Mouse (Mus musculus): ENCODE measurements around the gene Pphln1.
"Not testable (repeated sequence)": the region's sequence is repeated elsewhere in the genome, so short reads cannot be mapped to it uniquely, and the experiment has no call there.

Pphln1 gene

GRCm38 (mm10) chr15:93397826-93398698 lies at the start of gene Pphln1, which contains the start of gene Zcrb1:
Gene Pphln1 (plus strand): TSS chr15:93398350.
Gene Zcrb1 (minus strand): TSS chr15:93398334.
- peak; percentile 70 to 91 for DNase-seq

DNA sequence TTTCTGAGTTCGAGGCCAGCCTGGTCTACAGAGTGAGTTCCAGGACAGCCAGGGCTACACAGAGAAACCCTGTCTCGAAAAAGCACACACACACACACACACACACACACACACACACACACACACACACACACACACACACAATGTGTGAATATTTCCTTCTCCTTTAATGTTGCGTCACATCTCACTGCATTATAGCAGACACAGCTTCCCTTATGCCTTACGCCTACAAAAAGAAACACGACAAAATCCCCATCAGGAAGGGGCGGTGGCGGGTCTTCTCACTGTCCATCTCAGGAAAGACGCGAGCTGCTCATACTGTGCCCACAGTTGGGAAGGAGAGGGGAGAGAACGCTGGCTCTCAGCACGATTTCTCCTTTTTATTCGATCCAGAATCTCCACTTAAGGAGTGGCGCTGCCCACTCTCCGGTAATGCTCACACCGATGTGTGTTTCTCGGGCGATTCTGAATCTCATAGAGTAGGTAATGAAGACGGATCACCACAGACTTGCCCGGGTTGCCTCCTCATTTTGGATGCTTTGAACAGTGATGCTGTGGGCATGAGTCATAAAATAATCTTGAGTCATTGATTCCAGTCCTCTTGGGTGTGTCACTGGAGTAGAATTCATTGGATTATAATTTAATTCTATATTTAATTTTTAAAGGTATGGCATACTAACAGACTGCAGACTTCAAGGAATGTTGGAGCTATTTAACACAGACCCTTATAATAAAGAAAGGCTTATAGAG lies 39.6 kb upstream of the Pphln1 start:
- DNase-seq = no peak

DNA sequence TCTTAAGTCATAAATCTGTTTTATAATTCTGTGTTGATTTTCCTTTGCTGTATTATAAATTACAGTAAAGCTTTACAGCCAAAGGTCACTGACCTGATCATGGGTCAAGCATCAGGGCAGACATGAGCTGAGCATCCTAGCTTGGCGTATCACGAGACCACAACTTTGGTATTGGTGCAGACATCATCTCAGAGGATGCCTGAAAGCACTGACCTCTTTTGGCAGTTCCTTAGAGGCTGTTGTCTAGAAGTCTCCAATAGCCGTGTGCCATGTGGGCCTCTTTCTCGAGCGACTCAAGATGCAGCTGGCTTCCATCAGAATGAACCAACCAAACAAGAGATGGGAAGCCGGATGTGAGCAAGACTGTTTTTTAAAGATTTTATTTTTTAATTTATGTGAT lies 32.6 kb upstream of the Pphln1 start:
- no peak for DNase-seq

DNA sequence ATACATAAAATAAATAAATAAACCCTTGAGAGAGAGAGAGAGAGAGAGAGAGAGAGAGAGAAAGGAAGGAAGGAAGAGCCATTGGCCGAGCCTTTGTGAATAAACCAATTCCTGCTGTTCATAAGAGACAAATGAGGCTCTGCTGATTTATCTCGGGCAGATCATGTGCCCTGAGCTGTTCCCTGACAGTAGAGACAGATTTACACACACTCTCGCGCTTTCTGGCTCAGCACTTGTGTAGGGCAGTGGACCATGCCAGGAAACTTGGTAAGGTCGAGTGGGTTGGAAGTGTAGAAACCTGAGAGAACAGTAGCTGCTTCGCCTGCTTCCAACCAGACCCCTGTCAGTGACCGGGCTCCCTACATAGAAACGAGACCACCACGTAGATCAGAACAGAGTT lies 29.6 kb upstream of the Pphln1 start:
- peak; percentile 13 to 43 for DNase-seq

DNA sequence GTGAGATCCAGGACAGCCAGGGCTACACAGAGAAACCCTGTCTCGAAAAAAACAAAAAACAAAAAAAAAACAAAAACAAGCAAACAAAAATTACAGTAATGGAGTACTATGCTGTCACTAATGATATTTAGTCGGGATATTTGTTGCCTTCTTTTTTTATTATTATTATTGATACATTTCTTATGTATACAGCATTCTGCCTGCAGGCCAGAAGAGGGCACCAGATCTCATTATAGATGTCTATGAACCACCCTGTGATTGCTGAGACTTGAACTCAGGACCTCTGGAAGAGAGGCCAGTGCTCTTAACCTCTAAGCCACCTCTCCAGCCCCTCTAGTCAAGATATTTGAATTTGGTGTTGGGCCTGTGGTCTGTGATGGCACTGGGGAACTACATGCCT lies 26.3 kb upstream of the Pphln1 start:
- DNase-seq = no peak

DNA sequence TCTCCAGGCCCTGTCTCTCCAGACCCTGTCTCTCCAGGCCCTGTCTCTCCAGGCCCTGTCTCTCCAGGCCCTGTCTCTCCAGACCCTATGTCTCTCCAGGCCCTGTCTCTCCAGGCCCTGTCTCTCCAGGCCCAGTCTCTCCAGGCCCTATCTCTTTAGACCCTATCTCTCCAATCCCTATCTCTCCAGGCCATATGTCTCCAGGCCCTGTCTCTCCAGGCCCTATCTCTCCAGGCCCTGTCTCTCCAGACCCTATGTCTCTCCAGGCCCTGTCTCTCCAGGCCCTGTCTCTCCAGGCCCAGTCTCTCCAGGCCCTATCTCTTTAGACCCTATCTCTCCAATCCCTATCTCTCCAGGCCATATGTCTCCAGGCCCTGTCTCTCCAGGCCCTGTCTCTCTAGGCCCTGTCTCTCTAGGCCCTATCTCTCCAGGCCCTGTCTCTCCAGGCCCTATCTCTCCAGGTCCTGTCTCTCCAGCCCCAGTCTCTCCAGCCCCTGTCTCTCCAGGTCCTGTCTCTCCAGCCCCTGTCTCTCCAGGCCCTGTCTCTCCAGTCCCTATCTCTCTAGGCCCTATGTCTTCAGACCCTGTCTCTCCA lies 25.5 kb upstream of the Pphln1 start:
- not testable (repeated sequence) for DNase-seq

GRCm38 (mm10) chr15:93375696-93376095 lies 22.5 kb upstream of the Pphln1 start:
- DNase-seq = no peak

GRCm38 (mm10) chr15:93379177-93379576 lies 19.0 kb upstream of the Pphln1 start:
- no peak for DNase-seq

GRCm38 (mm10) chr15:93381337-93381736 lies 16.8 kb upstream of the Pphln1 start:
- no peak for DNase-seq

DNA sequence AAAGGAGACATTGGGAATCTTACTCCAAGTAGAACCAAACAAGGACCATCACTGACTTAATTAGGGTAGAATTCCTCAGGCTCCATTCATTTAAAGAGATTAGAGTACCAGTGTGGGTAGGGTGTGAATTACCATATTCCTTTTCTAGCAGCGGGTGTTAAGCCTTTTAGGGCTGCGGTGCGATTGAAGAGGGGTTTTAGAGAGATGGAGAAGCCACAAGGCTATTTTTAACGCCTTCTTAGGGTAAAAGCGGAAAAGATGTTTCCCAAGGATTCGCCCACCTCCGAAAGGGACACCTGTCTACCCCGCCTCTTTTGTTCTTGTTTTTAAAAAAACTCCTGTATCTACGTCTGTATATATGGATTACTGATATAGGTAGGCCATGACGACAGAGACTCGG lies 881 bp upstream of the Pphln1 start:
- no peak for DNase-seq

DNA sequence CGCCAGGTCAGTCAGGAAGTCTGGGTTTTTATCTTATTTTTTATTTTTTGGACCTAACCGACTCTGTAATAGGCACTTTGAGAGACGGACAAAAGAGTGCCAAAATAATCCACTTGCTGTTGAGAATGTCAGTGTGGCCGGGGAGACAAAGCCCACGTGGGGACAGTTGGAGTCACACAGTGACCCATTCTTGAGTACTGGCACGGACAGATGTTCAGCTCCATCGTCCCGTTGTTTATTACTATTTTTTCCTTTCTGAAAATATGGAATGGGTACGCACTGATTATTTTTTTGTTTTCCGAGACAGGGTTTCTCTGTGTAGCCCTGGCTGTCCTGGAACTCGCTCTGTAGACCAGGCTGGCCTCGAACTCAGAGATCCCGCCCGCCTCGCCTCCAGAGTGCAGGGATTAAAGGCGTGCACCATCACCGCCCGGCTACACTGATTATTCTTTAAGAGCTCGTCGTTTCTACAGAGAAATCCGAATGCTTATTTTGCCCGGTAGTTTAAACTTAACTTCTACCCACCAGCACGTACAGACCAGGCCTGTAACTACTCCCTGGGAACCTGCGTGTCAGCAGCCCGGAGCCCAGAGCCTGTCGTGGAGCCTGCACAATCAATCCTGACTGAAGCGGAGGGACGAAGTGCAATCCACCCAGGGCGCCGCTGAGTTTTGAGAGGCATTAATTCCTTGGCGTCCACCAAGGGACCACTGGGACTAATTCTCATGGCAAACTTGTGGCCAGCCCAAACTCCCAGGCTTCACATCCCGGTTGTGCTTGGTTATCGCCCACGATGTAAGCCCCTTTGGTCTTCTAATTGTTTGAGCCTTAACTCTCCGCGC lies 770 bp downstream of the Pphln1 start:
- DNase-seq = peak in 1 of 2 experiments; percentile 42

- DNase-seq = no peak
Observed at GRCm38 (mm10) chr15:93401446-93401845, 3.3 kb downstream of the Pphln1 start.

DNA sequence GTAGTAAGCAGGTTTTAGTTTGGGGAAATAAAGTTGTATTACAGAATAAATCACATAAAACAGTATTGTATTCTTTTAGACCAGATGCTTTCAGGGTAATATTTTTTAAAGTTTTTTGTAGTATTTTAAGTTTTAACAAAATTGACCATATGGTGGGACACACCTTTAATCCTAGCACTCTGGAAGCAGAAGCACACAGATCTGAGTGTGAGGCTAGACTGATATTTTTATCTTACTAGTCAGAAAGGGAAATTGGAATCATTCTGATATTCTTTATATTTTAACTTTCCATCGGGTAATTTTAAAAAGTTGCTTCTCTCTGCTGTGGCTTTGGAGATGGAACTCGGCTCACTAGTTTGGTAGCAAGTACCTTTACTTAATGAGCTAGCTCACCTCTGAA lies 4.6 kb downstream of the Pphln1 start:
- no peak for DNase-seq

- DNase-seq = no peak
Observed at GRCm38 (mm10) chr15:93404849-93405248, 6.7 kb downstream of the Pphln1 start.

GRCm38 (mm10) chr15:93405446-93405986 lies 7.4 kb downstream of the Pphln1 start:
- no peak for DNase-seq

- DNase-seq = no peak
Observed at GRCm38 (mm10) chr15:93406492-93406891, 8.3 kb downstream of the Pphln1 start.

- DNase-seq = no peak
Observed at GRCm38 (mm10) chr15:93412445-93412844, 14.3 kb downstream of the Pphln1 start.

DNA sequence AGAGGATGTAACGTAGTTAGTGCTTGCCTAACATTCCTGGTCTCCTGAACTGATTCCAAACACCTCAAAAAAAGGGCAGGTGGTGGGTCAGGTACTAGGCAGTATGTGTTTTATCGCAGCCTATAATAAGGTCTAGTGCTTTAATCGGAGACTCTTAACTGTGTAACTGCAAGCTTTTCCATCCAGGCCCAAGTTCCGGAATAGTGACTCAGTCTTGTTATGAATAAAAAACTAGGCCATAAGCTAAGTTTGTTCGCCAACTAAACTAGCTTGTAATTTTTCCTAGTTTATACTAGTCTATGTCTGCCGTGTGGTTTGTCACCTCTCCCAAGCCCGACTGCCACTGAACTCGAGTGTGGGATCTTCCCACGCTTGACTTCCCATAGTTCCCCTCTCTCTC lies 16.3 kb downstream of the Pphln1 start:
- no peak for DNase-seq

DNA sequence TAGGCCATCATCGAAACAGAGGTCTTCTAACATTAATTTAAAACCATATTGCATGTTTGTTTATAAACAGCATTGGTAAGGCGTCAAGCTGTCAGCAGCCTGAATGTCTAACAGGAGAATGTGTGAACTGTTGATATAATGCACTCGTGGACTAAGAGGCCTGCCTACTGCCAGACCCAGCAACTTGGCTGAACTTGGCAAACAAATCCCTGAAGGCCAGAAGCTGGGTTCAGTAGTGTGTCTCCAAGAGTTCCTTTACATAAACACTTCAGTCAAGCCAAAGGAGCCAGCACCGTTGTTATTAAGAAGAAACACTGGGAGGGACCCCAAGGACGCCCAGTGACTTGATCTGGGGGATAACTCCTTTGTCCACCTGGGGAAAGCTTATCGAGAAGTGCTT lies 18.1 kb downstream of the Pphln1 start:
- DNase-seq = no peak

DNA sequence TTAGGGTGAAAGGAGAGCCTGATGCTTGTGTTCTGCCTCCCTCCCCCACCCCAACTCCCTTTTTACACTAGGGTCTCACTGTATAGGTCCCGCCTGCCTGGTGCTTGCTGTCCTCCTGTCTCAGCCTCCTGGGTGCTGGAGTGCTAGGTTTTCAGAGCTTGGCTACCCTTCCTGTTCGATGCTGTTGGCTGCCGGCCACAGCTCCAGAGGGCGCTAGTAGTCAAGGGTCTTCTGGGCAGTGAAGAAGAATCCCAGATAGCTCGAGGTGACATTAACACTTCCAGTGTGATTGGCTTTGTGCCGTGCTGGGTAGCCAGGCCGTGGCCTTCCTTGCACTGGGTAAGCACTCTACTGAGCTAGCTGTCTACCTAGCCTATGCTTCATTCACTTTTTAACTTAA lies 22.4 kb downstream of the Pphln1 start:
- DNase-seq = peak in 1 of 2 experiments; percentile 14

GRCm38 (mm10) chr15:93422537-93422936 lies 24.4 kb downstream of the Pphln1 start:
- no peak for DNase-seq

DNA sequence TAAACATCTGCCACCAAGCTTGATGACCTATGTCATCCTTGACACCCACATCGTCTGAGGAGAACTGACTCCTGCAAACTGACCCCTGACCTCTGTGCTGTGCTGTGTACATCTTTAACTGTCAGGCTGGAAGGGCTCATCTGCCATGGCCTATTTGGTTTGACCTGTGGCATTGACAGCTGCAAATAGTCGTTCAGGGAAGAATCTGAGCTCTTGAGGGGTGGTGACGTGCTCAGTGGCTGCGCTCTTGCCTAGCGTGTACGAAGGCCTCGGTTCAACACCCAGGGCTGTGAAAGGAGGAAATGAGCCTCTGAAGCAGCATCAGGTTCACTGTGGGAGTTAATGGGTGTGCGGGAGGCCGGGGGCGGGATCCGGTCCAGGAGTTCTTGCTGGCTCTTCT lies 35.7 kb downstream of the Pphln1 start:
- DNase-seq = peak in 1 of 2 experiments; percentile 35

All from kidney, postnatal 25 days (tissue).